Mouse (Mus musculus) CH12.LX (cell line): ENCODE measurements at regions not wholly inside any gene's neighbourhood (a gene's known extent, or its start where the extent isn't known, plus 50 kb on each side); places are given as distances from the start of the nearest gene placed in this dataset.

ENCODE experiments used
- DNase-seq: peaks from one replicate; pipeline ENCODE4 v3.0.0-alpha.2; 2013; ENCODE audit errors: extremely low read depth
- H3K27ac ChIP-seq: 2 replicates; pipeline ENCODE4 v1.5.1; 2012; ENCODE audit warnings: low read depth, mild to moderate bottlenecking, control low read depth, moderate library complexity; ENCODE audit not compliant: insufficient read depth
- H3K27me3 ChIP-seq: replicated peaks from 2 replicates; pipeline ENCODE3; 2012; ENCODE audit warnings: inconsistent platforms
- H3K36me3 ChIP-seq, 2 experiments: replicated peaks in 1 of 2; 2 replicates each; pipeline versions ENCODE3 to v1.6.1; 2012; ENCODE audit warnings: inconsistent platforms in 1 of 2, low read length in 1 of 2, mild to moderate bottlenecking in 1 of 2, mixed read lengths in 1 of 2, moderate library complexity in 1 of 2; ENCODE audit not compliant: control insufficient read depth in 1 of 2, insufficient read depth in 1 of 2
- H3K4me1 ChIP-seq, 2 experiments: 2 replicates each; pipeline ENCODE4 v1.6.1; 2012; ENCODE audit warnings: inconsistent platforms in 1 of 2, moderate library complexity in 1 of 2; ENCODE audit not compliant: insufficient read depth in 2 of 2, control insufficient read depth in 1 of 2
- H3K4me2 ChIP-seq: 2 replicates; pipeline ENCODE4 v1.6.1; 2012; ENCODE audit warnings: low read depth, mild to moderate bottlenecking, control low read depth; ENCODE audit not compliant: poor library complexity, insufficient read depth, severe bottlenecking
- H3K4me3 ChIP-seq, 3 experiments: fragments of 150-350 bp in 1 of 3; sonication (generic) in 1 of 3; replicated peaks in 1 of 3; 2 replicates each; pipeline versions ENCODE3 to v1.5.1; 2011 to 2012; ENCODE audit warnings: low read depth in 2 of 3, low read length in 2 of 3, mild to moderate bottlenecking in 2 of 3, moderate library complexity in 2 of 3, control low read depth in 1 of 3, improper control_type of control experiment in 1 of 3, inconsistent platforms in 1 of 3, mixed read lengths in 1 of 3; ENCODE audit not compliant: poor library complexity in 1 of 3
- H3K79me2 ChIP-seq: replicated peaks from 2 replicates; pipeline ENCODE4 v1.6.1; 2012; ENCODE audit warnings: mild to moderate bottlenecking, moderate library complexity; ENCODE audit not compliant: control insufficient read depth, poor library complexity, insufficient read depth, severe bottlenecking; ENCODE audit errors: extremely low read depth
- H3K9ac ChIP-seq: 2 replicates; pipeline ENCODE4 v1.6.1; 2012; ENCODE audit warnings: low read depth, mild to moderate bottlenecking, control low read depth, moderate library complexity; ENCODE audit not compliant: insufficient read depth
- H3K9me3 ChIP-seq: replicated peaks from 2 replicates; pipeline ENCODE3; 2012; ENCODE audit warnings: low read length, inconsistent platforms, mixed read lengths
- BHLHE40 ChIP-seq: IDR thresholded peaks from 2 replicates; pipeline ENCODE4 v1.6.1; 2011; ENCODE audit warnings: mild to moderate bottlenecking, low read depth, low read length, improper control_type of control experiment
- CHD1 ChIP-seq: IDR thresholded peaks from 2 replicates; pipeline ENCODE4 v1.6.1; 2012; ENCODE audit warnings: low read depth, low read length, improper control_type of control experiment, inconsistent platforms
- CHD2 ChIP-seq: IDR thresholded peaks from 2 replicates; pipeline ENCODE4 v1.6.1; 2011; ENCODE audit warnings: low read length, improper control_type of control experiment
- E2F4 ChIP-seq: IDR thresholded peaks from 2 replicates; pipeline ENCODE4 v1.6.1; 2011; ENCODE audit warnings: low read depth, low read length, improper control_type of control experiment; ENCODE audit not compliant: insufficient replicate concordance
- ETS1 ChIP-seq: conservative IDR thresholded peaks from 2 replicates; pipeline ENCODE4 v1.6.1; 2012; ENCODE audit warnings: low read depth, mild to moderate bottlenecking, inconsistent platforms, low read length, improper control_type of control experiment, moderate library complexity
- HCFC1 ChIP-seq: IDR thresholded peaks from 2 replicates; pipeline ENCODE4 v1.6.1; 2012; ENCODE audit warnings: low read depth, mild to moderate bottlenecking, inconsistent platforms, low read length, improper control_type of control experiment
- IRF4 ChIP-seq: IDR thresholded peaks from 2 replicates; pipeline ENCODE4 v1.6.1; 2014; ENCODE audit warnings: low read depth, mild to moderate bottlenecking, inconsistent platforms, low read length, improper control_type of control experiment
- JUND ChIP-seq: conservative IDR thresholded peaks from 2 replicates; pipeline ENCODE4 v1.6.1; 2011; ENCODE audit warnings: low read depth, low read length, improper control_type of control experiment
- MAFK ChIP-seq: IDR thresholded peaks from 2 replicates; pipeline ENCODE4 v1.6.1; 2011; ENCODE audit warnings: low read length, improper control_type of control experiment; ENCODE audit not compliant: insufficient replicate concordance
- MAZ ChIP-seq: IDR thresholded peaks from 2 replicates; pipeline ENCODE4 v1.6.1; 2012; ENCODE audit warnings: low read depth, mild to moderate bottlenecking, inconsistent platforms, low read length, improper control_type of control experiment, moderate library complexity
- NRF1 ChIP-seq: IDR thresholded peaks from 2 replicates; pipeline ENCODE4 v1.6.1; 2014; ENCODE audit warnings: low read depth, mild to moderate bottlenecking, inconsistent platforms, low read length, improper control_type of control experiment, moderate library complexity
- PAX5 ChIP-seq: IDR thresholded peaks from 2 replicates; pipeline ENCODE4 v1.6.1; 2012; ENCODE audit warnings: low read length, inconsistent platforms, mixed read lengths
- POLR2A ChIP-seq: IDR thresholded peaks from 2 replicates; pipeline ENCODE4 v1.6.1; 2011; ENCODE audit warnings: low read depth, mild to moderate bottlenecking, improper control_type of control experiment, low read length
- POLR2AphosphoS2 ChIP-seq: IDR thresholded peaks from 2 replicates; pipeline ENCODE4 v1.6.1; 2011; ENCODE audit warnings: low read depth, low read length, improper control_type of control experiment
- SMC3 ChIP-seq: IDR thresholded peaks from 2 replicates; pipeline ENCODE4 v1.6.1; 2011; ENCODE audit warnings: low read depth, low read length, improper control_type of control experiment
- TCF12 ChIP-seq: IDR thresholded peaks from 2 replicates; pipeline ENCODE4 v1.6.1; 2014; ENCODE audit warnings: low read depth, mild to moderate bottlenecking, inconsistent platforms, low read length, improper control_type of control experiment
- UBTF ChIP-seq: IDR thresholded peaks from 2 replicates; pipeline ENCODE4 v1.6.1; 2012; ENCODE audit warnings: low read depth, mild to moderate bottlenecking, inconsistent platforms, low read length, improper control_type of control experiment, moderate library complexity
- USF2 ChIP-seq: conservative IDR thresholded peaks from 2 replicates; pipeline ENCODE4 v1.6.1; 2011; ENCODE audit warnings: low read depth, low read length, improper control_type of control experiment
- ZC3H11A ChIP-seq: IDR thresholded peaks from 2 replicates; pipeline ENCODE4 v1.6.1; 2012; ENCODE audit warnings: low read depth, mild to moderate bottlenecking, inconsistent platforms, low read length, improper control_type of control experiment
- ZKSCAN1 ChIP-seq: IDR thresholded peaks from 2 replicates; pipeline ENCODE4 v1.6.1; 2012; ENCODE audit warnings: low read depth, inconsistent platforms, low read length, improper control_type of control experiment, borderline replicate concordance
- ZMIZ1 ChIP-seq: IDR thresholded peaks from 2 replicates; pipeline ENCODE4 v1.6.1; 2012; ENCODE audit warnings: low read depth, mild to moderate bottlenecking, inconsistent platforms, low read length, improper control_type of control experiment
- dilution Hi-C: fragments of 300-500 bp; cut with MboI; formaldehyde crosslinking; loops from 2 replicates; pipeline ENCODE4 v1.14.3; 2020; ENCODE audit warnings: low sequenced_read_pairs; ENCODE audit not compliant: extremely low pct_unique_long_range_greater_than_20kb, extremely low pct_ligation_motif_present
- in situ Hi-C: fragments of 300-500 bp; cut with MboI; formaldehyde crosslinking; loops from 3 replicates; pipeline ENCODE4 v1.14.3; 2019; ENCODE audit warnings: low sequenced_read_pairs, low pct_ligation_motif_present, low pct_unique_long_range_greater_than_20kb, mixed read lengths

- in situ Hi-C loops, result no loop called here
- Histone ChIP-seq H3K9me3 (no peaks in the 10 kb centered on the region), H3K36me3 (no peaks in the 10 kb centered on the region)
Observed at GRCm38 (mm10) chr8:115436356-115436721, 271.3 kb downstream of the Maf start.

GRCm38 (mm10) chr8:115435720-115436355, 271.8 kb downstream of the Maf start:
- no peaks in the 10 kb centered on the region for H3K9me3 ChIP-seq
- no peak overlapping the region for H3K4me2 ChIP-seq
- H3K9ac ChIP-seq, result no peak overlapping the region
- dilution Hi-C loops, result no loop called here
- peaks cover 78% of the 10 kb centered on the region for H3K27me3 ChIP-seq
- no peak overlapping the region for H3K27ac ChIP-seq
- TF ChIP-seq UBTF (no peak), BHLHE40 (no peak), POLR2AphosphoS2 (no peak), CHD2 (no peak), CHD1 (no peak), SMC3 (no peak), IRF4 (no peak), TCF12 (no peak), ZKSCAN1 (no peak), NRF1 (no peak), POLR2A (no peak)
- H3K79me2 ChIP-seq, result no peaks in the 10 kb centered on the region
- in situ Hi-C loops, result no loop called here
- H3K4me3 ChIP-seq, result no peak overlapping the region
- DNase-seq, result no peak
- H3K36me3 ChIP-seq, result no peaks in the 10 kb centered on the region
- no peaks in the 10 kb centered on the region for H3K4me1 ChIP-seq

More at GRCm38 (mm10) chr8:115436356-115436721, 271.3 kb downstream of the Maf start:
- Histone ChIP-seq H3K27ac (no peak overlapping the region), H3K4me1 (no peaks in the 10 kb centered on the region), H3K79me2 (no peaks in the 10 kb centered on the region), H3K4me2 (no peak overlapping the region), H3K27me3 (peaks cover 80% of the 10 kb centered on the region), H3K9ac (no peak overlapping the region), H3K4me3 (no peak overlapping the region)
- DNase-seq, result no peak
- dilution Hi-C loops, result no loop called here
- TF ChIP-seq CHD1 (no peak), BHLHE40 (no peak), ZC3H11A (no peak), JUND (no peak), USF2 (no peak), MAZ (no peak), E2F4 (no peak), HCFC1 (no peak), ZMIZ1 (no peak), ETS1 (no peak), POLR2A (no peak), IRF4 (no peak), NRF1 (no peak), MAFK (no peak), PAX5 (no peak)
